In genomic region chr19:43570831-43571790, GRCm38 (mm10) we compare ENCODE assay signal across 8 mouse cellular contexts. TPM values are rescaled to one million over a fixed set of nuclear protein-coding genes. Genes with fewer than 3 reads are reported as not detected.
A peak's percentile ranks its signal among the peaks of the same experiment; 100 is the strongest.
DNase-seq lines count a peak whose midpoint lies in the region; ATAC-seq lines count a peak whose summit lies in the region.

No protein-coding gene starts in this region.

- H3K36me3 ChIP-seq in embryonic facial prominence, embryonic 13.5 days: no peaks in the 10 kb centered on the region
- H3K36me3 ChIP-seq in limb, embryonic 13.5 days: no peaks in the 10 kb centered on the region
- no peaks in the 10 kb centered on the region for H3K36me3 ChIP-seq in midbrain, embryonic 15.5 days (replicated peaks)

- H3K9me3 ChIP-seq in embryonic facial prominence, embryonic 13.5 days: no peaks in the 10 kb centered on the region
- no peaks in the 10 kb centered on the region for H3K9me3 ChIP-seq in limb, embryonic 13.5 days
- H3K9me3 ChIP-seq in midbrain, embryonic 15.5 days: no peaks in the 10 kb centered on the region

- ATAC-seq in embryonic facial prominence, embryonic 13.5 days (ENCODE audit: insufficient number of reproducible peaks, insufficient read depth, low FRiP score, low TSS enrichment, low read depth): no peak
- peak; percentile 71; the same call in 1 of the 2 replicates for ATAC-seq in limb, embryonic 13.5 days (ENCODE audit: low FRiP score, low read depth)
- ATAC-seq in midbrain, embryonic 15.5 days (replicated peaks): peak; percentile 82

- WGBS in embryonic facial prominence, embryonic 13.5 days: 13% methylated on average over 32 of the region's 32 CpGs
- WGBS in limb, embryonic 13.5 days: 13% methylated on average over 32 of the region's 32 CpGs
- 14% methylated on average over 32 of the region's 32 CpGs for WGBS in midbrain, embryonic 15.5 days

- peak overlapping the region; percentile 47 for H3K4me3 ChIP-seq in embryonic facial prominence, embryonic 13.5 days
- H3K4me3 ChIP-seq in limb, embryonic 13.5 days: peak overlapping the region; percentile 46
- peak overlapping the region; percentile 43 for H3K4me3 ChIP-seq in midbrain, embryonic 15.5 days

- peaks cover 6% of the 10 kb centered on the region for H3K4me1 ChIP-seq in embryonic facial prominence, embryonic 13.5 days
- peaks cover 6% of the 10 kb centered on the region; the same call in 1 of the 2 replicates for H3K4me1 ChIP-seq in limb, embryonic 13.5 days
- H3K4me1 ChIP-seq in midbrain, embryonic 15.5 days: no peaks in the 10 kb centered on the region

- peaks cover 79% of the 10 kb centered on the region for H3K27me3 ChIP-seq in embryonic facial prominence, embryonic 13.5 days
- peaks cover 68% of the 10 kb centered on the region for H3K27me3 ChIP-seq in limb, embryonic 13.5 days
- H3K27me3 ChIP-seq in midbrain, embryonic 15.5 days (replicated peaks): peaks cover 28% of the 10 kb centered on the region

- H3K27ac ChIP-seq in embryonic facial prominence, embryonic 13.5 days: no peak overlapping the region
- no peak overlapping the region for H3K27ac ChIP-seq in limb, embryonic 13.5 days
- 0 out of 2 replicates have a peak overlapping the region, but pooled peaks have one; percentile 13 for H3K27ac ChIP-seq in midbrain, embryonic 15.5 days

- H3K9ac ChIP-seq in embryonic facial prominence, embryonic 13.5 days: peak overlapping the region; percentile 57
- H3K9ac ChIP-seq in limb, embryonic 13.5 days: peak overlapping the region; percentile 55; the same call in 1 of the 2 replicates
- H3K9ac ChIP-seq in midbrain, embryonic 15.5 days: peak overlapping the region; percentile 44

- peak; percentile 64 for DNase-seq in A20 (ENCODE audit: low read depth, low spot score)
- peak; percentile 6 to 24 for DNase-seq in adrenal gland, postnatal 4 days (ENCODE audit: low spot score in 2 of 2)
- peak; percentile 77 for DNase-seq in heart, adult 8-10 months (ENCODE audit: low spot score)
- DNase-seq in kidney, adult 8-10 months: peak; percentile 52 to 78
- DNase-seq in spleen, adult 18-20 months: peak; percentile 49 to 76

- peak overlapping the region; percentile 85 for H3K4me2 ChIP-seq in embryonic facial prominence, embryonic 13.5 days
- H3K4me2 ChIP-seq in limb, embryonic 13.5 days (replicated peaks): peak overlapping the region; percentile 80
- H3K4me2 ChIP-seq in midbrain, embryonic 15.5 days: peak overlapping the region; percentile 67

RNA-seq across cellular contexts. Expression of gene Nkx2-3, which starts 41.0 kb away (rescaled TPM):
- total RNA-seq in adrenal gland, postnatal 4 days (2021): under 1 TPM in 1 of 2 experiments, not detected in 1; 0.28 TPM
- 1.4 and 4.2 TPM in 2 replicates for polyA plus RNA-seq in embryonic facial prominence, embryonic 13.5 days (2015; fragmentation: Nextera tagmentation; extraction: Ambion mirVana)
- not detected for total RNA-seq in heart, adult 8-10 months (2022)
- polyA plus RNA-seq in limb, embryonic 13.5 days (2015; fragmentation: Nextera tagmentation; extraction: Ambion mirVana): not detected in 2 replicates
- polyA plus RNA-seq in midbrain, embryonic 15.5 days (2015; fragmentation: Nextera tagmentation; extraction: Ambion mirVana): 0.40 and 0.98 TPM in 2 replicates

RNA-seq across cellular contexts. Expression of gene Got1, which starts 46.7 kb away (rescaled TPM):
- 10 to 100 TPM; 59.8 to 62.7 TPM for total RNA-seq in adrenal gland, postnatal 4 days (2021)
- polyA plus RNA-seq in embryonic facial prominence, embryonic 13.5 days (2015; fragmentation: Nextera tagmentation; extraction: Ambion mirVana): 34.3 and 35.6 TPM in 2 replicates
- 1,000 to 10,000 TPM in 3 of 4 experiments, 100 to 1,000 TPM in 1; 973 to 1,404 (median 1,052) TPM for total RNA-seq in heart, adult 8-10 months (2022)
- polyA plus RNA-seq in limb, embryonic 13.5 days (2015; fragmentation: Nextera tagmentation; extraction: Ambion mirVana): 31.8 and 31.9 TPM in 2 replicates
- 94.6 and 97.8 TPM in 2 replicates for polyA plus RNA-seq in midbrain, embryonic 15.5 days (2015; fragmentation: Nextera tagmentation; extraction: Ambion mirVana)

Comparison
In these comparisons a context has a peak if more than half of its experiments do, and no peak if none do; other contexts are left out.
1. DNase-seq: peak in every context shown above with its lines; median percentile 77 in heart, adult 8-10 months; 65 in kidney, adult 8-10 months; 64 in A20; 62 in spleen, adult 18-20 months; 15 in adrenal gland, postnatal 4 days.